Mouse (Mus musculus) layer of hippocampus, postnatal 25 days (tissue): ENCODE data around the gene Ezh1. TPM values are rescaled to one million over a fixed set of nuclear protein-coding genes. Genes with fewer than 3 reads are reported as not detected.
"Not testable (repeated sequence)": the region's sequence is repeated elsewhere in the genome, so short reads cannot be mapped to it uniquely, and the experiment has no call there.

Experiments used
- DNase-seq, 2 experiments: peaks; one replicate each; pipeline ENCODE4 v3.0.0; 2022; ENCODE audit warnings: mixed read lengths in 2 of 2, low spot score in 1 of 2; ENCODE audit errors: extremely low spot score in 1 of 2
- total RNA-seq, 2 experiments: library from RNA; stranded (reverse); gene quantifications; 2 replicates each; pipeline ENCODE4 v1.2.3; 2021

The Ezh1 gene
- total RNA-seq, 2 experiments from 2014 or later, result 57.1 to 62.1 TPM

DNA sequence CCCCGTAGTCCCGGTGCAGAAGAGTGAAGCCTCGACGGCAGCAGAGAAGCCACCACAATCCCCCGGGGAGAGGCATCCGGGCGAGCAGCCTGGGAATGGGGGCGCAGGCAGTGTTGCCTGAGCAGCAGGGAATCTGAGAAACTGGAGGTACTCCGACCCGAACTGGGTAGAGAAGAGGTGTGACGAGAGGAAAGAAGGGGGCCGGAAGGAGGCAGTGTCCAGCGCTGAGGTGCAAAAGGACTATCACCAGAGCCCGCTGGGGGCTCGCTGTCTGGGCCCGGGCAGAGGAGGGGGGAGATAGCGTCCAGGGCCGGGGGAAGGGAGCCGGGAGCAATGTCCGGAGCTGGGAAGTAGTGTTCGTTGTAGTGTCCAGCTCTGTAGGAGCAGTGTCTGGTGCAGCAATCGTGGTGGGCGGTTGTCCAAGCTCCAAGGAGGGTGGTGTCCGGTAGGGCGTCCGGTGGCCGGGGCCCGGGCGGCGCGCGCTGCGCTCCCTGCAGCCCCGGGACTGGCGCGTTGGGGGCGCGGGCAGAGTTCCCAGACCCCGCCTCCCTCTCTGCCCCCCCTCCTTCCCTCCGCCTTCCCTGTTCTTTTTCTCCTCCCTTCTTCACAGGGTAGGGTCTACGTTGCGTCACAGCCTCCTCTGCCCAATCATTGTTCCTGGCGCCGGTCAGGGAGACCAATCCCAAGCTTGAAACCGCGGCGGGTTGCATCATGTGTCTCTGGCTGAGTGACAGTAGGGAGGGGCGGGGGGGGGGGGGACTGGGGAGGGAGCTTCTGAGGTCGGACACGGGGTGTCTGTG, 55.3 kb downstream of the Ezh1 start, which contains the start of gene Plekhh3:
TSS of gene Plekhh3 (minus strand) at position 541 of the 800 bp plus-strand sequence.
- peak; percentile 75 to 79 for DNase-seq

DNA sequence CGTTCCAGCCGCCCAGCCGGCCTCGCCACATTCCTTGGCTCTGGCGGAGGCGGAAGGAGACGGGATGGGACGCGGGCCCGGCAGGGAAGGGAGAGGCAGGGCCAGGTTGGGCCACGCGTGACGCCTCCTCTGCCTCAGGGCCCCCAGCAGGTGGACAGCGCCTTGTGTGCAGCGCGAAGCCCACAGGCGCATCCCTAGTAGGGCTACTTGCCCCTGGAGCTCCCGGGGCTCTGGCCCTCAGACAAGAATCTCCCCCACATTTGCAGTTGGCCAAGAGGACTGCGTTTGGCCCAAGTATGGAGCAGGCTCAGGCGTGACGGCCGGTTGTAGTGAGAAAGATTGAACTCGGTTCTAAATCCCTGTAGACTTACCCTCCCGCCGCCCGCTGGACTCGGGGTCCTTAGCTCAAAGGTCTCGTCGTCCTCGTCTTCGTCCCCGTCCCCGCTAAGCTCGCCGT, 55.9 kb downstream of the Ezh1 start, which contains the start of gene Cntnap1:
TSS of gene Cntnap1 (plus strand) at position 170 of the 457 bp plus-strand sequence.
- peak in 1 of 2 experiments; percentile 13 for DNase-seq

DNA sequence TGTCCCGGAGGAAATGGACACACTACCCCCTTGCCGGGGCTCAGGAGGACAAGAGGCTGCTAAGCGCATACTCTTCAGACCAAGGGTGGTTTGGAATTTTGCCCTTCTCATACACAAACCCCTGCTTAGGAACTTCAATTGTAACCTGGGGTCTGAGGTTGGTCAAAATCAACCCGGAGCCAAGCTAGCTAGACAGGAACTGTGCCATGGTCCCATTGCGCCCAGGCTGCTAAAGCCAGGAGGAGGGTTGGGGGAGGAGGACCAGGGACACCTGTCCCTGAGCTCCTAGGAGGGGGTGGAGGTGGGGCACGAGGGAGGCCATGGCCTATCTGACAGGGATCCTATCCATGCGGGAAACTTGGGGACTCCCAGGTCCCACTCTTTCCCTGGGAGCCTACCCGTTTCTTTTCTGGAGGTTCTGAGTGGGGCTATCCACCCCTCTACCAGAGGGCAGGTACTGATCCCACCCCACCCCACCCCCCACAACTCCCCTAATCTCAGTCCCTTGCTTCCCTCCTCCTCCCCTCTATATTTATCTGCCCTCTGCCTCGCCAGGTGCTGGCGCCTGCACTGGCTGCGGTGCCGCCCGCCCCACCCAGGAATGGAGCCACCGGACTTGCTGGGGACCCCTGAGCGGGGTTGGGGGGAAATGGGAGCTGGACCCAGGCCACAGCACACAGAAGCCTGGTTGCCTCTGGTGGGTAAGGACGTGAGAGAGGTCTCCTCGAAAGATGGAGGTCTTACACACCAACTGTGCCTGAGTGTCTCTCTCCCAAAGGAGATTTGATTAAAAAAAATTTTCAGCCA, 56.8 kb downstream of the Ezh1 start:
- DNase-seq, result peak in 1 of 2 experiments; percentile 1

DNA sequence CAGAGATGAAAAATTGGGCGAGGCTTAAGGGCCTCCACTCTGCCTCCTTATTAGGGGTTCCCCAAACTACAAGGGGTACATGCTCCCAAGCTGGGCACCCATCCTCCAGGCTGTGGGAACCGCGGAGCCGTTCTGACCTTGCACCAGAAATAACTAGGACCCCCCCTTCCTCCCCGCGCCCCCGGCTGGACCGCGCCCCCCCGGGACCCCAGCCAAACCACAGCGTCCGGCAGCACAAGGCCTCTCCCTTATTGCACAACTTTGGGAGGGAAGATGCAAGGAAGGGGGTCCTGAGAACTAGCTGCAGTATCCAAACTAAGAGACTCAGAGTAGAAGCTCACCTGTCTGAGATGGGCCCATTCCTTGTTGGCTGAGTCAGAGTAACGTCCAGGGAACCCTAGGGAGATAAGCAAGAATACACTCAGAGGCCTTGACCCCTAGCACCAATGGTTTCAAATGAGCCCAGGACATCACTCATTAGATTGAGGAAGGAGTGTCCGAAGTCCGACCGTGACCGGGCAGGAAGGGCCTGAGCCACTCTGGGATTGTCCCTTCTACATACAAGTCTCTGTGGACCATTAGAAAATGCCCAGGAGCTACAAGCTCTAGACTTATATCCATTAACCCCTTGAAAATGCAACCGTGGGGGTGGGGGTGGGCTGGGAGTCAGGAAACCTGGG, 57.8 kb downstream of the Ezh1 start:
- DNase-seq, result peak in 1 of 2 experiments; percentile 1

DNA sequence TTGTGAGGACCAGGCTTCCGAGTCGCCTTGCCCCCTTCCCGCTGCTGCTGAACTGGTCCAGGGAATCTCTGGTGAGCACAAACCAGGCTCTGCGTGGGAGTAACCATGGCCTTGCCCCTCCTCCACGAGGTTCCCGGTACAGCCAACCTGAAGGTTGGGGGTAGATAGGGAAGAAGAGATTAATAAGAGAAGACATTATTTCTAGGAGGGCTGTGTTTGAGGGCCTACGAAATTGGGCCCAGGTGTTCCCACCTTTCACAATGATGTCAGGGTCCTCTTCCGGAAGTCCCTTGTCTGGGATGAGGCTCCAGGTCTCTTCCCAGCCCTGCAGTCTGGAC, 58.3 kb downstream of the Ezh1 start:
- no peak for DNase-seq

DNA sequence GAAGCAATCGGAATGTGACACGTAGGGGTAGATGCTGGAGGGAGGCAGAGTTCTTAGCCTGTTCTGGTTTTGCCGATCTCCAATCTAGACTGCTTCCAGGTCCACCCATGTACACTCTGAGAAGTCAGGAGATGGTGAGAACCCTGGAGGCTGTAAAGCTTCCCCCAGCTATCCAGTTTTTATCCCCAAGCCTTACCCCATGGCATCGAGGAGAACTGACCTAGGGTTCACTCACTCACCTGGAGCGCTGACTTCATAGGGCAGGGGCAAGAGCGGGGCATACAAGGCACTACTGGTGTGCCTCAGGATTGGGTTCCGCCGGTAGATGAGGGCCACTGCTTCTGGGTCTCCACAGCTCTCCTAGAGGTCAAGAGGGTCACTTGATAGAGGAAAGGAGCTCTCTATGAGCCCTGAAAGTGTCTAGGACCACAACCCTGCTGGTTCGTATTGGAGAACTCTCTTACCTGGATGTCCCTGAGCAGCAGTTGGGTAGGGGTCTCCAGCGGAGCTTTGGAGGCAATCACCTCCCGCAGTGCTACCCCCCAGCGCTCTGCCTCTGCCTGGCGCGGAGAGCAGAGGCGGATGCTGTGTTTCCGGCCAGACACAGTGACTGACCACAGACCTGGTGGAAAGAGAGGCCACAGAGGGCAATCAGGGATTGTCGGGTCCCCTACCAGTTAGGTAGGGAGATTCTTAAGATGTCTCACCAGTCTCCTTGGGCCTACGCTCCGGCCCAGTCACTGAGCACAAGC, 58.9 kb downstream of the Ezh1 start:
- no peak for DNase-seq

DNA sequence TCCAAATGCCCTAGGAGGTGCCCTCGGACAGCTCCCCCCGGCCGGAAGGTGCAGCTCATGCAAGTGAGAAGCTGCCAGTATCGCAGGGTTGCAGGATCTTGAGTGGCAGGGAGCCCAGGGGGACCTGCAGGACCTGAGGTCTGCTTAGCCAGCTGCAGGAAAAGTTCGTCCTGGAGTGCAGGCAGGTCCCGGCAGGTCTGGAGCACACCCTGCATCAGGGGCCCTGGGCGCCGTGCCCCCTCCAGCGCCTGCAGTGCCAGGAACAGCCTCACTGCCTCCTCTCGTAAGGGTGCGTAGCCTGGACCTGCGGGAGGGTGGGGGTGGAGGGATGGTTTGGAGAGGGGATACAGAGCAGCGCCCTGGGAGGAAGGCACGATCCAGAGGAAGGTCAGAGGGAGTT, 59.9 kb downstream of the Ezh1 start:
- DNase-seq, result no peak

DNA sequence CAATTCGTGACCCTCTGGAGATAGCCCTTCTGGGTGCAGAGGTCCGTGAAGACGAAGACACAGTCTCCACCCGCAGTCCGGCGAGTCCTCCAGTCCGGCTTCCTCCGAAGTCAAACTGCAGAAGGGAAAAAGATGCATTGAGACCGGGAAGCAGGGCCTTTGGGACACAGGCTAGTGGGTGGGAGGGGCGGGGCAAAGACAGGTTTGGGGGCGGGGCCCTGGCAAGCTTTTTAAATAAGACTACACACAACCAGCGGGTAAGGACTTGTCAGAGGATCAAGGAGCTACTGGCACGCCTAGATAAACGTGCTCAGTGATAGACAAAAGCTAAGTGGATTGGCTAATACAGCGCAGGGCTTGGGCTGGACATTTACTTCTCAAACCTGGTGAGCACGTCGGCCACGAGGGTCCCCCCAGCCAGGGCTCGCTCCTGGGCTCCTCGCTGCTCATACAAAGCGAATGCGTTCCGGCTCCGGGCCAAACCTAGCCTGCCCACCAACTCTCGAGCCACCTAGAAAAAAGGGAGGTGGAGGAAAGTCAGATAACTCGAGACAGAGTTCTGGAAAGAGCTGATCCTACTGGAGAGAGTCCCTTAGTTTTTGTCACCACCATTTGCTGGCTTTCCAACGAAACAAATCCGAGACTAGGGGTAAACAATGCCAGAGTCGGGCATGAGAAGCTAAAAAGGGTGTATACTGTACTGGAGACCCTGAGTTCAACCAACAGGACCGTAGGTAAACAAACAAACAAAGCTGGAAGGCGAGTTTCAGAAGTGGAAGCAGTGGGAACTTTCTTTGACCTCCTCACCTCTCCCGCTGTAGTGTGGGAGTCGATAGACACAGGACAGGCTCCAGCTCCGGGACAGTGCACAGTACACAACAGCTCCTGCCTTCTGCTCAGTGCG, 61.3 kb downstream of the Ezh1 start:
- DNase-seq, result no peak

DNA sequence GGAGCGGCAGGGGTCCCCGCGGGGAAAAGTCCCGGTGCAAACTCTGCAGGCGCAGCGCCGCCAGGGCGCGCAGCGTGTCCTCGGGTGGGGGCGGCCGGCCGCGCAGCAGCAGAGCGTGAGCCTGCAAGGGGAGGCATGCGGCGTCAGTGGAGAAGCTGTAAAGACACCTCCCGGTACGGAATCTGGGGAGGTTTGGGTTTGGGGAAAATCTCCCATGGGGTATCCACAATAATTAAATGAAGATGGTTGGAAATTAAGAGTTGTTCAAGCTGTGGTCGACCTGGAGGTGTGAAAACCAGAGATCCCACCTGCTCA, 62.0 kb downstream of the Ezh1 start:
- no peak for DNase-seq

DNA sequence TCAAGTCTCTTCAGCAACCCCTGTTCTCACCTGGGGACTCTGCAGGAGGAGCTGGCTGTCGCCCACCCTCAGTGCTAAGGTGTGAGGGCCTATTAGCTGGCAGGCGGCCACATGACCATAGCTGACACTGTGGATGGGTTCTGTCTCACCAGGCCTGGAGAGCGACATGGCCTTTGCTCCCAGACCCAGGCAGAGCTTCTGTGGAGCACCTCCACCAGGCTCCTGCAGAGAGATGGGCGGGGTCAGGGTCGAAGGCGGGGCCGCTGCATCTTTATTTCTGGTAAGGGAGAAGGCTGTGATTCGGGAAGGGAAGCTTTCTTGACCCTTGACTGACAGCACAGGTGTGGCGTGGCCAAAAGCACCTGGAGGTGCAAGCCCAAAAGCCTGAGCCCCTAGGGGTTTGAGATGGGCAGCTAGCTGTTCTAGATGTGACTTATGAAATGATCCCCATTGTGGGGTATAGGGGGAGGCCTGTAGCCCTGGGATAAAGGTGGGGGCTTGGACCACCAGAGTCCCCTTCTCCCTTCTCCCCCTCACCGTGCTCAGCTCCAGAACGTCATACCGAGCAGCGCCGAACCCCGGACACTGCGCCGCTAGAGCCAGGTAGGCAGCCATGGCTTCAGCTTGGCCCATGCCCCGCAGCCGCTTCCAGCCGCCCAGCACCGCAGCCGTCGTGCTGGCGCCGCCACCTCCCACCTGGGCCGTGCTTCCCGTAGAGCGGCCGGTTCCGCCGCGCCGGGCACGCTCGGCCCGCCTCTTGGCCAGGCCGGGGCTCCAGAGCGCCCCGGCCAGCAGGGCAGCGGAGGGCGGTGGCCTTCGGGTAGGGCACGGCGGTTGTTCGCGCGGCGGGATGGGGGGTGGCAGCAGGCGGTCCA, 62.5 kb downstream of the Ezh1 start:
- no peak for DNase-seq

DNA sequence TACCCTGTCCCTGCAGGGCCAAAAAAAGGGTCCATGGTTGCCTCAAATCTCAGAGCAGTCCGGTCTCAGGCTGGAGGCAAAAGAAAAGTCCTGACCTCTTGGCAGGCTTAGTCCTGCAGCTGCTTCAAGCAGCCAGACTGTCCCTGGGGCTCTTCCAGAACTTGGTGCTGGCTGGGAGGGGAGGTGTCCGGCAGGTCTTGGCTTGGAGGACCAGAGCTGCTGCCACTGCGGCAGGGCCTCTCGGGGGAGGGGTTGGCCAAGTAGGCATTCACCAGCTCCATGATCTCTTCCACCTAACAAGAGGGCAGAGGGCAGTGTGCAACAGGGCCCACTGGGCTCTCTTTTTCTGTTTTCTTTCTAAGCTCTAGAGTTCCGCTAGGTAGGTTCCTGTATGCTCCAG, 63.5 kb downstream of the Ezh1 start:
- no peak for DNase-seq

DNA sequence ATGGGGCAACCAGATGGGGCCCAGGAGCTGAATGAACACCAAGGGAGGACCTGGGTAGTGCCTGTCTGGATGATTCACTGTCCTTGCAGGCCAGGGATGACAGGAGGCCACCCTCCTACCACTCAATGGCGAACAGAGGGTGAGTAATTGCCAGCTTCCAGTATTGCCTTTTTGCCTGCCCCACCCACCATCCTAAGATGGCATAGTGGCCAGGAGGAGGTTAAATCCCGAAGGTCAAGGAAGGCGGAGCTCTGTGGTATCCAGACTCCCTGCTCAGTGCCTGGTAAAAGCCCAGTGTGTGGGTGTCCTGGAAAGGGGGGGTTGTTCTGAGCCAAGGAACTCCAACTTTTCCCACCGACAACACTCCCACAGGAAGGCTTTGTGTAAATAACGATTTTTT, 64.0 kb downstream of the Ezh1 start:
- DNase-seq, result no peak

DNA sequence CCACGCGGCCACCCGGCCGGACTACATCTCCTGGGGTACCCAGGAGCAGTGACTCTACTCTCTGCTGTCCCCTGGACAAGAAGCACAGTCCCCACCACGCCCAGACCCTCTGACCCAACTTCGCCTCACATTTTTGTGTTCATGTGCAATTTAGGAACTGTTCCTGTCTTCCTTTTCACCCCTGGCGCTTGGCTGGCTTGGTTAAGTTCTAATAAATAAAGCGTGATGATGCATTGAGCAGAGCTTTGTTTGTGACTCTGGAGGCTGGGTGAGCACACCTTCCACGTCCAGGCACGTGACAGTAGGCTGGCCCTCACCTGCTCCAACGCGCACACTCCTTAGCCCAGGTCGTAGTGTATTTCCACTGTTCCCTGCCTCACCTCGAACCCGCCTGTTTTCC, 64.7 kb downstream of the Ezh1 start:
- no peak for DNase-seq

DNA sequence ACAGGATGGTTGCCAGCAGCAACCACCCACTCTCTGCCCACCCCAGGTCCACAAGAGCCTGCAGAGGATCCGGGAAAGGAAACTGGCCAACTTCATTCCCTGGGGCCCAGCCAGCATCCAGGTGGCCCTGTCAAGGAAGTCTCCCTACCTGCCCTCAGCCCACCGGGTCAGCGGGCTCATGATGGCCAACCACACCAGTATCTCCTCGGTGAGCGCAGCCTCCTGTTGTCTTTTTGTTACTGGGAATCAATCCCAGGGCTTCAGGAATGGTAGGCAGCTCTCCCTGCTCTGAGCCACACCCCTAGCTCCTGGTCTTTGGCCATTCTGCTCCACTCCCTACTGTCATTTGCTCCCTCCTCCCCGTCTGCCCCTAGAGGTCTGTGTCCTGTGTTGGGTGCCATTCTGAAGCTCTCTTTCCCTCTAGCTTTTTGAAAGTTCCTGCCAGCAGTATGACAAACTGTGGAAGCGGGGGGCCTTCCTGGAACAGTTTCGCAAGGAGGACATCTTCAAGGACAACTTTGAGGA, 65.2 kb downstream of the Ezh1 start:
- DNase-seq, result not testable (repeated sequence)

DNA sequence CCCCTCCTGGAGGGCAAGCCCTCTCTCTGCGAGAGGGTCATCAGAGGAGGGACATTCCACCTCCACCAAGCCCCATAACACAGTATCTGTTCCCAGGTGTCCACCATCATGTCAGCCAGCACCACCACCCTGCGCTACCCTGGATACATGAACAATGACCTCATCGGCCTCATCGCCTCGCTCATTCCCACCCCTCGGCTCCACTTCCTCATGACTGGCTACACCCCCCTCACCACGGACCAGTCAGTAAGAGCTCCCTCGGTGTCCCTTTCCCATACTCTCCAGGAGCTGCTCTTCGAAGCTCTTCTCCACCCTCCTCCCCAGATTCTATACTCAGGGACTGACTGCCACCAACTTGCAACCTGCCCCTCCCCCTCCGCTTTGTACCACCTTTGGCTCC, 66.1 kb downstream of the Ezh1 start:
- DNase-seq, result not testable (repeated sequence)

DNA sequence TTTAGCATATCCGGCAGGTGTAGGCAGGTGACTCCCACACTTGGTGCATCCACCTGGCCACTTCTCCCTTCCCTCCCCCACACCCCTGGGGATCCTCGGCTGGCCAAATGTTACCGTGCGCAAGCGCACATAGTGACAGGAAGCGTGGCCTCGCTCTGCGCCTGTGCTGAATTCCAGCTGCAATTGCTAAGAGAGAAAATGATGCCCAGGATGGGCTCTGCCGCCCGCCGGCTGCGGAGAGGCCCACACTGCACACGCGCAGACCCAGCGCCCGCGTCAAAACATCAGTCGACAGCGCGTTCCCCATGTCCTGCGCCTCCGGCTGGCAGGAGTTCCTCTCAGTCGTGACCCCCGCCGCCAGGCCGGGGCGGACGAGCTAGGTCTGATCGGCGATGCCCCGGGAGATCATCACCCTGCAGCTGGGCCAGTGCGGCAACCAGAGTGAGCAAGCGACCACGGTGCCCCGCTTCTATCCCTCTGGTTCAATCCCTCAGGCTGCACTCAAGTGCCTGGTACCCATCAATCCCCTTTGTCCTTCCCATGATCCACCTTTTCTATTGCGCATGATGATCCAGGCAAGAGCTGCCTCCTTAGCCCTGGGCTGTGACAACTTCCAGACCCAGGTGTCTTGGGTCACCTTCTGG, 70.4 kb downstream of the Ezh1 start, which contains the start of gene Tubg2:
TSS of gene Tubg2 (plus strand) at position 180 of the 644 bp plus-strand sequence.
- peak; percentile 66 to 67 for DNase-seq

DNA sequence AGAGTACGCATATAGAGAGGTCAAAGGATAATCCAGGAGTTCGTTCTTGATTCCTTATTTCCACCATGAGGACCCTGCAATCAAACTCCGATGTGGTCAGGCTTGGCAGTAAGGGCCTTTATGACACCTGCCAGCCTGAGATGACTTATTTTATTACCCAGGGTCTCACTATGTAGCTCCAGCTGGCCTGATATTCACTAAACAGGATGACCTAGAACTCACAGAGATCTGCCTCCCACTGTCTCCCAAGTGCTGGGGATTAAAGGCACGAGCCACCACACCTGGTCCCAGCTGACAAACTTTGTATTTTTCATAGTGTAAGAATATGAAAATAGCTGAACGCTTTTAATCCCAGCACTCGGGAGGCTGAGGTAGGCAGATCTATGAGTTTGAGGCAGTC, 71.1 kb downstream of the Ezh1 start:
- DNase-seq, result no peak

DNA sequence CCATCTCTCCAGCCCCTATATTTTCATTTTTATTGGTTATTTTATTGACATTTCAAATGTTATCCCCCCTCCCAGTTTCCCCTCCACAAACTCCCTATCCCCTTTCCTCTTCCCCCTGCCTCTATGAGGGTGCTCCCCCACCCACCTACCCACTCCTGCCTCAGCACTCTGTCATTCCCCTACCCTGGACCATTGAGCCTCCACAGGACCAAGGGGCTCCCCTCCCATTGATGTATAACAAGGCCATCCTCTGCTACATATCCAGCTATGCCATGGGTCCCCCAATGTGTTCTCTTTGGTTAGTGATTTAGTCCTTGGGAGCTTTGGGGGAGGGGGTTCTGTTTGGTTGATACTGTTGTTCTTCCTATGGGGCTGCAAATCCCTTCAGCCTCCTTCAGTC, 71.6 kb downstream of the Ezh1 start:
- DNase-seq, result no peak
